Mouse (Mus musculus) cortical plate, adult 2 months (tissue): ENCODE measurements at regions not wholly inside any gene's neighbourhood (a gene's known extent, or its start where the extent isn't known, plus 50 kb on each side); places are given as distances from the start of the nearest gene placed in this dataset.

Source experiments
- CTCF ChIP-seq: fragments of 200-500 bp; IDR thresholded peaks from 2 replicates; pipeline ENCODE4 v1.5.1; 2011; ENCODE audit warnings: mild to moderate bottlenecking, control low read depth, low read length; ENCODE audit not compliant: insufficient read depth; ENCODE audit errors: extremely low read depth
- POLR2A ChIP-seq: fragments of 200-500 bp; IDR thresholded peaks from 2 replicates; pipeline ENCODE4 v1.6.1; 2011; ENCODE audit warnings: mild to moderate bottlenecking, low read length, control low read depth; ENCODE audit not compliant: insufficient read depth; ENCODE audit errors: extremely low read depth

GRCm38 (mm10) chr10:23449860-23450646, 99.5 kb upstream of the Eya4 start:
- no peak for TF ChIP-seq POLR2A
- no peak for TF ChIP-seq CTCF
